Mouse (Mus musculus) lung, postnatal 0 days (tissue): ENCODE data around the gene Sec22b. TPM values are rescaled to one million over a fixed set of nuclear protein-coding genes. Genes with fewer than 3 reads are reported as not detected.

Experiments used
- ATAC-seq: fragments of 200-750 bp; cut with Nextera tagmentation; 2 replicates; pipeline ENCODE4 v1.8.0; 2017; ENCODE audit warnings: moderate library complexity
- DNase-seq: peaks from one replicate; pipeline ENCODE4 v3.0.0-alpha.2; 2016; ENCODE audit warnings: low spot score
- H3K27ac ChIP-seq: fragments of 300-500 bp; sonication (generic); 2 replicates; pipeline ENCODE4 v1.5.1; 2014; ENCODE audit warnings: antibody characterized with exemption, mild to moderate bottlenecking, low read length, mixed read lengths
- H3K27me3 ChIP-seq: fragments of 300-500 bp; sonication (generic); replicated peaks from 2 replicates; pipeline ENCODE4 v1.6.1; 2014; ENCODE audit warnings: low read length, mixed read lengths; ENCODE audit not compliant: insufficient read depth
- H3K36me3 ChIP-seq: fragments of 300-500 bp; sonication (generic); 2 replicates; pipeline ENCODE4 v1.6.1; 2014; ENCODE audit warnings: low read length, mixed read lengths; ENCODE audit not compliant: insufficient read depth
- H3K4me1 ChIP-seq: fragments of 300-500 bp; sonication (generic); 2 replicates; pipeline ENCODE4 v1.6.1; 2014; ENCODE audit warnings: antibody characterized with exemption, low read depth, low read length, mixed read lengths; ENCODE audit not compliant: insufficient read depth
- H3K4me2 ChIP-seq: fragments of 300-500 bp; sonication (generic); replicated peaks from 2 replicates; pipeline ENCODE4 v1.6.1; 2014; ENCODE audit warnings: low read depth, mild to moderate bottlenecking, low read length, moderate library complexity, mixed read lengths
- H3K4me3 ChIP-seq: fragments of 300-500 bp; sonication (generic); 2 replicates; pipeline ENCODE4 v1.5.1; 2014; ENCODE audit warnings: low read depth, low read length
- H3K9ac ChIP-seq: fragments of 300-500 bp; sonication (generic); replicated peaks from 2 replicates; pipeline ENCODE4 v1.6.1; 2014; ENCODE audit warnings: low read depth, mild to moderate bottlenecking
- H3K9me3 ChIP-seq: fragments of 300-500 bp; sonication (generic); 2 replicates; pipeline ENCODE4 v1.6.1; 2016; ENCODE audit warnings: low read length, mixed read lengths
- CTCF ChIP-seq: IDR thresholded peaks from 2 replicates; pipeline ENCODE4 v1.5.1; 2016; ENCODE audit warnings: antibody characterized with exemption, mild to moderate bottlenecking
- EP300 ChIP-seq: IDR thresholded peaks from 2 replicates; pipeline ENCODE4 v1.6.1; 2016; ENCODE audit warnings: antibody characterized with exemption, mild to moderate bottlenecking, control low read depth
- WGBS: fragments of 180-500 bp; shearing (Covaris S2); extraction: QIAGEN DNeasy Blood & Tissue Kit; methylation state at CpG from one replicate; pipeline ENCODE4 v1.1.7; 2014; 5-methylcytosine and 5-hydroxymethylcytosine counted together
- polyA plus RNA-seq: library from polyadenylated mRNA; unstranded; fragments of >200 nt; fragmentation: Nextera tagmentation; extraction: Ambion mirVana; gene quantifications from 2 replicates; pipeline ENCODE4 v1.2.1, GENCODE M21; 2015

Gene Sec22b
- polyA plus RNA-seq, 1 experiment from 2014 or later: 88.7 TPM

DNA sequence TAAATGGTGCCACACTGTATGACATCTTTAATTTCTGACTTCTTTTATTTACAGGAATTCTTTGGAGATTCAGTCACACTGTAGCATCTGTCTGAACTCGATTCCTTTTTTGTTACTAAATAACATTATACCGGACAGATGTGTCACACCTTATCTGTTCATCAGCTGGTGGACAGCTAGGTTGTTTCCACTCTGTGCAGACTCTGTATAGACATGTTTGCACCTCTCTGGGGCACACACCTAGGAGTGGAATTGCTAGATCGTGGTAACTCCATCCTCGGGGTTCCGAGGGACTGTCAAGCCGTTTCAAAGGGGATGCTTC, 36.9 kb downstream of the Sec22b start:
- 66% methylated on average over 6 of the region's 6 CpGs for WGBS
- H3K27me3 ChIP-seq: no peaks in the 10 kb centered on the region
- no peak overlapping the region for H3K27ac ChIP-seq
- no peak overlapping the region for H3K9ac ChIP-seq
- H3K4me1 ChIP-seq: peaks cover 12% of the 10 kb centered on the region
- no peak for ATAC-seq
- H3K36me3 ChIP-seq: no peaks in the 10 kb centered on the region
- H3K9me3 ChIP-seq: no peaks in the 10 kb centered on the region
- no peak for TF ChIP-seq CTCF
- no peak for TF ChIP-seq EP300
- H3K4me2 ChIP-seq: no peak overlapping the region
- DNase-seq: no peak
- no peak overlapping the region for H3K4me3 ChIP-seq

DNA sequence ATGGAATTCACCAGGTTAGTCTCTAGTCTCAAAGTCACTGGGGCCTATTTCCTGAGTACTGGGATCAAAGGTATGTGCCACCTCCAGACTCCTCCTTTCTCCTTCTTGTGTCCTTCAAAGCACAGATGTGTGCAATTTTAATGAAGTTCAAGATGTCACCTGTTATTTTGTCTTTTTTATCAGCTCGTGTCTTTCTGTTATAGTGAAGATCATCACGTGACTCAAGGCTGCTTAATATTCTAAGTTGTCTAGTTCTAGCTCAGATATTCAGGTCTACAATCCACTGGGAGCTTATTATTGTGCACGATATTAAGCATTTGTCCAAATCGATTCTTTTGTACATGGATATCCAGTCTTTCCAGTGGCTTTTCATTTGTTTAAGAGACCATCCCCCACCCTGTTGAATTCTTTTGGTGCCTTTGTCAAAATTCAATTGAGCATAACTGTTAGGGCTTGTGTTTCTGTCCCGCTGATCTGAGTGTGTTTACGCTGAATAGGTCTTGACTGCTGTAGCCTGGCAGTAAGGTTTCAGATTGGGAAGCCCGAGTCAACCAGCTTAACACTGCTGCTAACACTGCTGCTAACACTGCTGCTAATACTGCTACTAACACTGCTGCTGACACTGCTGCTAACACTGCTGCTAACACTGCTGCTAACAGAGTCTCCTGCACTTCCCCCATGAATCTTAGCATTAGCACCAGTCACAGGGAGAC, 38.0 kb downstream of the Sec22b start:
- Histone ChIP-seq H3K27ac (0 out of 2 replicates have a peak overlapping the region, but pooled peaks have one; percentile 6), H3K9me3 (no peaks in the 10 kb centered on the region), H3K4me1 (peaks cover 9% of the 10 kb centered on the region; the same call in 1 of the 2 replicates), H3K4me3 (no peak overlapping the region), H3K27me3 (no peaks in the 10 kb centered on the region), H3K4me2 (no peak overlapping the region), H3K9ac (no peak overlapping the region), H3K36me3 (no peaks in the 10 kb centered on the region)
- no peak for ATAC-seq
- no peak for DNase-seq
- 62% methylated on average over 7 of the region's 7 CpGs for WGBS
- no peak for TF ChIP-seq EP300
- no peak for TF ChIP-seq CTCF

DNA sequence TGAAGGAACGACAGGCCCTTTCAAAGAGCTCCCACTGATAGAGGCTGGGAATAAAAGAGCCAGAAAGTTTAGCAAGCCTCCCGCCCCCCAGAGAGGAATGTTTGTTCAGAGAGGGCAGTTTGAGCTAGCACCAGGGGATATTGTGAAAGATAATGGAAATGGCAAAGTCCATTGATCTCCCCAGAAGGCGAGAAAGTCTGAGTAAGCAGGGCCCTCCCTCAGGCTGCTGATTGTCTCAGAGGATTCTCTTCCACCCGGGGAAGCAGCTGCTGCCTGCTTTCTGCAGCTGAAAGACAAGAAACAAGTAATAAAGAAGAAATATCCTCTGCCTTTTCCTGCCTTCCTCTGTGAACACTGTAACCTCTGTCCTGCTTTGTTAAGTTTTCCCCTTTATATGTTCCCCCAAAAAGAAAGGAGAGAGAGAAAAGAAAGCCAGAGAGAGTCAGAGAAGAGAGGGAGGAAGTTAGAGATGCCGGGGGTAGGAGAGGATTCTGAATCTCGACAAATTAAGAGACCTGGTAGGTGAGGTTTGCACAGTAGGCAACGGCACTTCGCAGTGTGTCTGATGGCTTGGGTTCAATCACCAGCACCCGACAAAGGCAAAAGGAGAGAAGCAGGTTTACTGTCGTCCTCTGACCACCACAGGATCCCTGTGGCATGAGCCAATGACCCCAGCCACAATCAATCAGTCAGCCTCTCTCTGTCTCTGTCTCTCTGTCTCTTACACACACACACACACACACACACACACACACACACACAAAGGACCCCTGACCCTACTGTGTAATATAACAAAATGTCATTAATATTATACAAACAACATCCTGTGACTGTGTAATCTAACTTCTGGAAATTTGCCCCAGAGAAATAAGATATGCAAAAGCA, 38.9 kb downstream of the Sec22b start:
- no peak overlapping the region for H3K9ac ChIP-seq
- 30% methylated on average over 9 of the region's 10 CpGs for whole genome bisulfite sequencing
- ATAC-seq (peak; percentile 36), DNase-seq (peak; percentile 32)
- TF ChIP-seq EP300 (no peak), CTCF (no peak)
- H3K4me3 ChIP-seq: no peak overlapping the region
- H3K9me3 ChIP-seq: no peaks in the 10 kb centered on the region
- H3K36me3 ChIP-seq: no peaks in the 10 kb centered on the region
- H3K4me1 ChIP-seq: peaks cover 9% of the 10 kb centered on the region; the same call in 1 of the 2 replicates
- H3K27ac ChIP-seq: peak overlapping the region; percentile 6; the same call in 1 of the 2 replicates
- H3K27me3 ChIP-seq: no peaks in the 10 kb centered on the region
- no peak overlapping the region for H3K4me2 ChIP-seq

DNA sequence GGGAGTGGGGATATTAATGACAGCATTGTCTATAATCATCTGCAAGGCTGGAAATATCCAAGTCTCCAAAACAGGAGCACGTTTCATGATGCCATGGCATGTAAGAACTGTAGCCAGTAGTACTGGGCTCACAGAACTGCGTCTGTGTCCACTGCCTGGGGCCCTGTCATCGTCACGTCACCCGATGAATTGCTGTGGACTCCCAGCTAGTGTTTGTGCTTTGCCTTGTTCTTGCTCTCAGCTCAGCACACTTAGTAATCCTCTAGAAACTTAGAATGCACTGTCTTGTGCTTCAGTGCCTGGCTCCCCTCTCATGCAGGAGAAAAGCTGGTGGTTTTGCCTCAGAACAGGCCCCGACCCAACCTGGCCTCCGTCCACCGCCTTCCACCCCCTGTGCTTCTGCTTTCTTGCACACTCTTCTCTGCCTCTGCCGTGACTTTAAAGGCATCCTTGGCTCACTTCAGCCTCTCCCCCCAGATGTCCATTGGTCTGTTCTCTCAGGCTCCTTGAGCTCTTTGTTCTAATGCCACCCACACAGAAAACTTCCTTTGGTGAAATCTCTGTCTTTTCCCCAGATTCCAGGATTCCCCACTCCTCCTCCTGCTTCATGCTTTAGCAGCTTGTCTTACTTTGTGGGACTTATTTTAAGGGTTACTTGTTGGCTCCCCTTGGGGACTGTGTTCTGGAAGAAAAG, 39.7 kb downstream of the Sec22b start:
- H3K4me2 ChIP-seq: no peak overlapping the region
- peaks cover 9% of the 10 kb centered on the region; the same call in 1 of the 2 replicates for H3K4me1 ChIP-seq

DNA sequence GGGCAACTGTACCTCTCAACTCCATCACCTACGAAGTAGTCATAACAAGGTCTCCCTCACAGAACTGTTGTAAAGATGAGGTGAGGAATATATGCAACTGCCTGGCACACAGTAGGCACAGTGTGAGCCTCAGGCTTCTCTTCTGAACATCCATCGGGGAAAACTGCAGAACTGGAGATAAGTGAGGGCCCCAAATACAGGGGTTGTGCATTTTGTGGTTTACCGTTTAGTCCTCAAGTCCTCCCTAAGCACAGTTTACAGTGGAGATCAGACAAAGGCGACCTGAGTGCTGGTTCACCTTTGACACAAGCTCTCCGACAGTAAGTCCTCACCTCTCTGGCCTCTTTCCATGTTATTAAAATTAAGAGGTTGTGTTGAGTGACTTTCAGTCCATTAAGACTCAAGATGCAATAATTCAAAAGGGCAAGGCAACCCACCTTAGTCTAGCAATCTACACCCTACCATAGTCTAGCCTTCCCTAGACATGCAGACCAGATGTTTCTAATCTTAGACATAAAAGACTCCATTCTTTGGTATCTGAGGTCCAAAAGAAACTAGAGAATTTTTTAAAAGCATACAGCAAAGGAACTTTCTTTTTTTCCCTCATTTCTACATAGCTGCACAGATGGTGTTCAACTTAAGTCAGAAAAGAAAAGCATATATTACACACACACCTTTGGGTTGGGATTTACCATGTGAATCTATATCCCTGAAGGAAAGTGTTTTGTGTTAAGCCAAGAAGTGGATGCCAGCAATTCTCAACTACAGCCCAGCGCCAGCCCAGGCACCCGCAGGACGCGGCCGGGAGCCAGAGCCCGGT, 40.7 kb downstream of the Sec22b start:
- Histone ChIP-seq H3K4me1 (peaks cover 9% of the 10 kb centered on the region; the same call in 1 of the 2 replicates), H3K4me3 (no peak overlapping the region), H3K4me2 (peak overlapping the region; percentile 44), H3K9ac (0 out of 2 replicates have a peak overlapping the region, but pooled peaks have one; percentile 9), H3K9me3 (no peaks in the 10 kb centered on the region), H3K36me3 (no peaks in the 10 kb centered on the region), H3K27me3 (no peaks in the 10 kb centered on the region), H3K27ac (no peak overlapping the region)
- DNase-seq (no peak), ATAC-seq (no peak)
- no peak for TF ChIP-seq EP300
- no peak for TF ChIP-seq CTCF
- 33% methylated on average over 11 of the region's 11 CpGs for WGBS

More for the DNA sequence above, 39.7 kb downstream of the Sec22b start:
- 39% methylated on average over 9 of the region's 9 CpGs for WGBS
- TF ChIP-seq EP300 (no peak), CTCF (no peak)
- Histone ChIP-seq H3K27ac (peak overlapping the region; percentile 64), H3K27me3 (no peaks in the 10 kb centered on the region), H3K9ac (no peak overlapping the region), H3K36me3 (no peaks in the 10 kb centered on the region), H3K9me3 (no peaks in the 10 kb centered on the region), H3K4me3 (no peak overlapping the region)
- DNase-seq (peak; percentile 60), ATAC-seq (peak; percentile 52)
